Mouse (Mus musculus) neural tube, embryonic 15.5 days (tissue): Measurements from ENCODE around the gene Gm3435. TPM values are rescaled to one million over a fixed set of nuclear protein-coding genes. Genes with fewer than 3 reads are reported as not detected.

Experiments
- polyA plus RNA-seq: library from polyadenylated mRNA; unstranded; fragments of >200 nt; fragmentation: Nextera tagmentation; extraction: Ambion mirVana; gene quantifications from 2 replicates; pipeline ENCODE4 v1.2.1, GENCODE M21; 2015

The Gm3435 gene
- polyA plus RNA-seq, 1 experiment from 2014 or later = 6.2 TPM

Other genes starting within 250 kb of the Gm3435 start
- gene Wdr27, start 67.0 kb upstream of the Gm3435 start, polyA plus RNA-seq = 8.9 and 9.2 TPM in 2 replicates
- gene 1600012H06Rik, start 67.0 kb upstream of the Gm3435 start, polyA plus RNA-seq = 26.8 TPM in 2 replicates
- gene Phf10, start 48.9 kb upstream of the Gm3435 start, polyA plus RNA-seq = 13.9 and 19.6 TPM in 2 replicates
- 6.5 and 8.7 TPM in 2 replicates for gene 9030025P20Rik, start 31.7 kb upstream of the Gm3435 start, polyA plus RNA-seq
- not detected in 2 replicates for gene Gm3417, start 31.4 kb upstream of the Gm3435 start, polyA plus RNA-seq
- gene Ermard, start 31.0 kb downstream of the Gm3435 start, polyA plus RNA-seq = 82.5 and 88.8 TPM in 2 replicates
- gene Tcte3, start 31.3 kb downstream of the Gm3435 start, polyA plus RNA-seq = 0.68 TPM in 1 of 2 replicates, not detected in the other
- 3.2 and 4.3 TPM in 2 replicates for gene Gm3448, start 31.4 kb downstream of the Gm3435 start, polyA plus RNA-seq